Mouse (Mus musculus): ENCODE data around the gene Gal.

DNA sequence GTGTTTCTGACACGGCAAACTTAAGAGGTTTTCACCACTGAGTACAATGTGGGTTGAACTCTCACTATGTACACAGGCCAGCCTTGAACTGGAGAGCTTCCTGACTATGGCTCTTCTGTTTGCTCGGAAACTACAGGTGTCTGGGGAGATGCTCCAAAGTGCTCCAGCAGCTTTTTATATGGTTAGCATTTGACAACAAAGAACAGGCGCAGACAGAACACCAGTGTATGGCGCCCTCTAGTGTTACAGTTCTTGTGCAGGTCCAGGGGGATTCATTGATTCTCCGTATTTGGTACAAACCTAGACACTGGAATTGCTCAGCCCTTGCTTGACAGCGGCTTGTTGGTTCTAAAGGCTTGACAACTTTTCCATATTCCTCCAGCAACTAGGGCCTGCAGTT is 36.8 kb upstream of the Gal start:
- peak; percentile 65 for TF ChIP-seq CTCF (IDR thresholded peaks at IDR 0.05; ENCODE audit: low read depth, low read length)
- TF ChIP-seq POLR2A (IDR thresholded peaks at IDR 0.05; ENCODE audit: borderline replicate concordance, low read depth, low read length) = no peak
